8 mouse cellular contexts compared by ENCODE assay signal in the genomic region with DNA sequence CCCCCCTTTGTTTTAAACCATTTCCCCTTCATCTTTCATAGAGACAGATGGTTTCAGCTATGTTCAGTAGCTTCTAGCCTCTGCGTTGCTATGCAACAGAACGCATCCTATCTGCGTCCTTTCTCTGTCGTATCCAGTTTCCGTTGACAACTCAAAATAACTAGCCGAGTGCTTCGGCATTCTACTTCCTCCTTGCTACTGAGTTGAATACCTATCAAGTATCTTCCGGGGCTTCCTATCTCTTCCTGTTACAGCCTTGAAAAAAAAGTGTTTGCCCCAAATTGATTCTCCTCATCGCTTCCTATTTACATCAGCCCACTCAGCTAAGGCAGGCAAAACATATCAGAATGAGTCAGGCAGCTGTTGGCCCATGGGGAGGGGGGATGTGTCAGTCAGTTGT.
DNase-seq lines count a peak whose midpoint lies in the region; ATAC-seq and TF ChIP-seq lines count a peak whose summit lies in the region.

No protein-coding gene starts in this region.

- peaks cover 13% of the 10 kb centered on the region for H3K4me1 ChIP-seq in heart, embryonic 11.5 days (ENCODE audit: control insufficient read depth, insufficient read depth, low read length)
- H3K4me1 ChIP-seq in heart, adult 2 months (ENCODE audit: control insufficient read depth, insufficient read depth, low read length): no peaks in the 10 kb centered on the region
- no peaks in the 10 kb centered on the region; the same call in 1 of the 2 replicates for H3K4me1 ChIP-seq in forebrain, postnatal 0 days (ENCODE audit: insufficient read depth)

- DNase-seq in heart, adult 2 months: no peak
- peak; percentile 88 for DNase-seq in forebrain, postnatal 0 days
- DNase-seq in layer of hippocampus, postnatal 14 days (ENCODE audit: low spot score in 2 of 2): peak; percentile 50 to 80
- DNase-seq in retina, embryonic 14.5 days (ENCODE audit: low spot score): peak; percentile 75
- no peak for DNase-seq in ovary, postnatal 36 days (ENCODE audit: low spot score)
- DNase-seq in adrenal gland, postnatal 4 days (ENCODE audit: low spot score in 2 of 2): no peak

- H3K9ac ChIP-seq in heart, embryonic 11.5 days (ENCODE audit: low read depth, low read length): no peak overlapping the region
- H3K9ac ChIP-seq in heart, adult 2 months (ENCODE audit: low read depth, low read length): no peak overlapping the region
- no peak overlapping the region for H3K9ac ChIP-seq in forebrain, postnatal 0 days

- no peaks in the 10 kb centered on the region for H3K27me3 ChIP-seq in heart, embryonic 11.5 days (ENCODE audit: control insufficient read depth, insufficient read depth, low read length)
- no peaks in the 10 kb centered on the region for H3K27me3 ChIP-seq in heart, adult 2 months (ENCODE audit: control insufficient read depth, insufficient read depth, low read length)
- H3K27me3 ChIP-seq in forebrain, postnatal 0 days (ENCODE audit: insufficient read depth, low read length): no peaks in the 10 kb centered on the region

- H3K4me3 ChIP-seq in heart, embryonic 11.5 days (ENCODE audit: low read depth, low read length): no peak overlapping the region
- H3K4me3 ChIP-seq in heart, adult 2 months: no peak overlapping the region
- no peak overlapping the region for H3K4me3 ChIP-seq in forebrain, postnatal 0 days (ENCODE audit: low read depth, low read length)

- H3K79me2 ChIP-seq in heart, adult 2 months (replicated peaks; ENCODE audit: control insufficient read depth, insufficient read depth, low read length): no peaks in the 10 kb centered on the region

- no peak for TF ChIP-seq EP300 in heart, adult 2 months (IDR thresholded peaks at IDR 0.05; ENCODE audit: insufficient read depth, low read depth, low read length)

- intact Hi-C loops in heart, adult 2 months (cut with DNase I): no loop called here

- no peak for TF ChIP-seq CTCF in heart, adult 2 months (IDR thresholded peaks at IDR 0.05)
- TF ChIP-seq CTCF in forebrain, postnatal 0 days (IDR thresholded peaks at IDR 0.05; ENCODE audit: low read depth): no peak

- WGBS in heart, embryonic 11.5 days (ENCODE audit: insufficient replicate concordance): 20% methylated on average over 9 of the region's 9 CpGs
- 10% methylated on average over 9 of the region's 9 CpGs for WGBS in heart, adult 2 months
- 34% methylated on average over 9 of the region's 9 CpGs for WGBS in forebrain, postnatal 0 days

- H3K4me2 ChIP-seq in heart, embryonic 11.5 days: peak overlapping the region; percentile 21; the same call in 1 of the 2 replicates
- peak overlapping the region; percentile 22; the same call in 1 of the 2 replicates for H3K4me2 ChIP-seq in forebrain, postnatal 0 days (ENCODE audit: low read depth)

- ATAC-seq in heart, embryonic 11.5 days (replicated peaks; ENCODE audit: insufficient number of reproducible peaks, low FRiP score, low TSS enrichment): no peak
- ATAC-seq in CD4-positive, CD25-positive, alpha-beta regulatory T cell, adult 4 months: peak; percentile 65
- peak; percentile 98 for ATAC-seq in forebrain, postnatal 0 days

- no peaks in the 10 kb centered on the region for H3K9me3 ChIP-seq in heart, embryonic 11.5 days (replicated peaks; ENCODE audit: control insufficient read depth, low read length)
- no peaks in the 10 kb centered on the region for H3K9me3 ChIP-seq in forebrain, postnatal 0 days (ENCODE audit: low read length)

- no peaks in the 10 kb centered on the region for H3K36me3 ChIP-seq in heart, embryonic 11.5 days (ENCODE audit: control insufficient read depth, insufficient read depth, low read length)
- H3K36me3 ChIP-seq in heart, adult 2 months (ENCODE audit: control insufficient read depth, insufficient read depth, low read length): no peaks in the 10 kb centered on the region
- no peaks in the 10 kb centered on the region for H3K36me3 ChIP-seq in forebrain, postnatal 0 days (ENCODE audit: insufficient read depth)

- no peak for TF ChIP-seq POLR2A in heart, adult 2 months (IDR thresholded peaks at IDR 0.05; ENCODE audit: insufficient read depth, low read depth, low read length)

- no peak overlapping the region for H3K27ac ChIP-seq in heart, embryonic 11.5 days (ENCODE audit: low read depth, low read length)
- no peak overlapping the region for H3K27ac ChIP-seq in heart, adult 2 months
- H3K27ac ChIP-seq in forebrain, postnatal 0 days (ENCODE audit: low read depth, low read length): peak overlapping the region; percentile 75

Comparison
In these comparisons a context has a peak if more than half of its experiments do, and no peak if none do; other contexts are left out.
1. DNase-seq: peak in forebrain, postnatal 0 days (single experiment), layer of hippocampus, postnatal 14 days (2 of 2) and retina, embryonic 14.5 days (single experiment); none in heart, adult 2 months (0 of 2), ovary, postnatal 36 days (single experiment) and adrenal gland, postnatal 4 days (0 of 2).